Mouse (Mus musculus) mesoderm, embryonic 11.5 days (tissue): ENCODE results near the gene Calhm3.
"Not testable (repeated sequence)": the region's sequence is repeated elsewhere in the genome, so short reads cannot be mapped to it uniquely, and the experiment has no call there.

ENCODE experiments used
- DNase-seq: peaks from one replicate; pipeline ENCODE4 v3.0.0-alpha.2; 2012; ENCODE audit warnings: low read depth, low spot score

Gene Calhm3

GRCm38 (mm10) chr19:47168223-47168622 is 10.7 kb upstream of the Calhm3 start:
- peak; percentile 79 for DNase-seq

GRCm38 (mm10) chr19:47167617-47168214 is 10.2 kb upstream of the Calhm3 start:
- DNase-seq, result no peak

- no peak for DNase-seq
These were observed 9.2 kb upstream of the Calhm3 start for GRCm38 (mm10) chr19:47166758-47167157.

- no peak for DNase-seq
These were observed 5.7 kb upstream of the Calhm3 start for GRCm38 (mm10) chr19:47163176-47163744.

- no peak for DNase-seq
These were observed 4.1 kb upstream of the Calhm3 start for GRCm38 (mm10) chr19:47161669-47162068.

GRCm38 (mm10) chr19:47153767-47154166 is 3.8 kb downstream of the Calhm3 start:
- no peak for DNase-seq

GRCm38 (mm10) chr19:47152062-47152369 is 5.5 kb downstream of the Calhm3 start:
- no peak for DNase-seq

- peak; percentile 53 for DNase-seq
These were observed 6.1 kb downstream of the Calhm3 start for GRCm38 (mm10) chr19:47151332-47152061.

GRCm38 (mm10) chr19:47149854-47150253 is 7.7 kb downstream of the Calhm3 start:
- DNase-seq, result no peak

- no peak for DNase-seq
These were observed 9.2 kb downstream of the Calhm3 start for GRCm38 (mm10) chr19:47148267-47148847.

- no peak for DNase-seq
These were observed 13.4 kb downstream of the Calhm3 start, which contains the start of gene Calhm1 for GRCm38 (mm10) chr19:47144154-47144553. Gene Calhm1, minus strand, starts transcription at chr19:47144254.

GRCm38 (mm10) chr19:47142438-47142837 is 15.1 kb downstream of the Calhm3 start:
- DNase-seq, result no peak

GRCm38 (mm10) chr19:47139611-47140010 is 18.0 kb downstream of the Calhm3 start:
- DNase-seq, result not testable (repeated sequence)

GRCm38 (mm10) chr19:47137771-47138421 is 19.7 kb downstream of the Calhm3 start, which contains the start of gene Calhm2:
Gene Calhm2, minus strand, starts transcription at chr19:47138294.
- DNase-seq, result no peak

GRCm38 (mm10) chr19:47137051-47137581 is 20.4 kb downstream of the Calhm3 start:
- no peak for DNase-seq

GRCm38 (mm10) chr19:47136170-47136569 is 21.4 kb downstream of the Calhm3 start:
- DNase-seq, result no peak

- no peak for DNase-seq
These were observed 22.0 kb downstream of the Calhm3 start for GRCm38 (mm10) chr19:47135568-47135967.

GRCm38 (mm10) chr19:47133161-47133560 is 24.4 kb downstream of the Calhm3 start:
- DNase-seq, result no peak

- DNase-seq, result no peak
These were observed 26.9 kb downstream of the Calhm3 start for GRCm38 (mm10) chr19:47130551-47131125.

GRCm38 (mm10) chr19:47128835-47129234 is 28.7 kb downstream of the Calhm3 start:
- no peak for DNase-seq

- DNase-seq, result no peak
These were observed 29.4 kb downstream of the Calhm3 start for GRCm38 (mm10) chr19:47128164-47128563.
